Mouse (Mus musculus): Measurements from ENCODE around the gene Rnf41. TPM values are rescaled to one million over a fixed set of nuclear protein-coding genes. Genes with fewer than 3 reads are reported as not detected.

Rnf41 gene
- total and polyA plus RNA-seq, 2 experiments from 2014 or later: 24.0 to 27.1 TPM

GRCm38 (mm10) chr10:128444354-128444753, 32.9 kb downstream of the Rnf41 start:
- TF ChIP-seq EP300 (IDR thresholded peaks at IDR 0.05; ENCODE audit: low read depth) (no peak), CTCF (IDR thresholded peaks at IDR 0.05; ENCODE audit: low read depth) (no peak)
- H3K27me3 ChIP-seq (ENCODE audit: control insufficient read depth, insufficient read depth, low read length): no peaks in the 10 kb centered on the region
- DNase-seq (ENCODE audit: low spot score) (no peak), ATAC-seq (ENCODE audit: insufficient read depth, low read depth) (no peak)
- no peaks in the 10 kb centered on the region for H3K9me3 ChIP-seq (replicated peaks; ENCODE audit: control insufficient read depth, low read length)
- H3K4me2 ChIP-seq (ENCODE audit: low read depth, low read length): no peak overlapping the region
- no peak overlapping the region for H3K27ac ChIP-seq (ENCODE audit: low read depth)
- H3K4me1 ChIP-seq (ENCODE audit: control insufficient read depth, insufficient read depth): no peaks in the 10 kb centered on the region
- H3K9ac ChIP-seq (replicated peaks; ENCODE audit: low read depth, low read length): no peak overlapping the region
- WGBS: 64% methylated on average over 6 of the region's 6 CpGs
- peaks cover 15% of the 10 kb centered on the region for H3K36me3 ChIP-seq (replicated peaks; ENCODE audit: control insufficient read depth, insufficient read depth, low read length)
- no peak overlapping the region for H3K4me3 ChIP-seq (ENCODE audit: low read depth, low read length)

GRCm38 (mm10) chr10:128445407-128445806, 34.0 kb downstream of the Rnf41 start:
- Histone ChIP-seq H3K27me3 (ENCODE audit: control insufficient read depth, insufficient read depth, low read length) (no peaks in the 10 kb centered on the region), H3K36me3 (replicated peaks; ENCODE audit: control insufficient read depth, insufficient read depth, low read length) (peaks cover 7% of the 10 kb centered on the region; the same call in 1 of the 2 replicates), H3K4me1 (ENCODE audit: control insufficient read depth, insufficient read depth) (no peaks in the 10 kb centered on the region), H3K27ac (ENCODE audit: low read depth) (no peak overlapping the region), H3K4me3 (ENCODE audit: low read depth, low read length) (no peak overlapping the region), H3K4me2 (ENCODE audit: low read depth, low read length) (no peak overlapping the region), H3K9ac (replicated peaks; ENCODE audit: low read depth, low read length) (no peak overlapping the region), H3K9me3 (replicated peaks; ENCODE audit: control insufficient read depth, low read length) (no peaks in the 10 kb centered on the region)
- no peak for TF ChIP-seq CTCF (IDR thresholded peaks at IDR 0.05; ENCODE audit: low read depth)
- no peak for TF ChIP-seq EP300 (IDR thresholded peaks at IDR 0.05; ENCODE audit: low read depth)
- ATAC-seq (ENCODE audit: insufficient read depth, low read depth): no peak
- DNase-seq (ENCODE audit: low spot score): no peak
- WGBS: 61% methylated on average over 4 of the region's 4 CpGs

GRCm38 (mm10) chr10:128451014-128451413, 39.6 kb downstream of the Rnf41 start:
- no peak overlapping the region for H3K4me2 ChIP-seq (ENCODE audit: low read depth, low read length)
- H3K27ac ChIP-seq (ENCODE audit: low read depth): no peak overlapping the region
- H3K9me3 ChIP-seq (replicated peaks; ENCODE audit: control insufficient read depth, low read length): no peaks in the 10 kb centered on the region
- ATAC-seq (ENCODE audit: insufficient read depth, low read depth): no peak
- H3K4me1 ChIP-seq (ENCODE audit: control insufficient read depth, insufficient read depth): no peaks in the 10 kb centered on the region
- no peaks in the 10 kb centered on the region for H3K36me3 ChIP-seq (replicated peaks; ENCODE audit: control insufficient read depth, insufficient read depth, low read length)
- no peak overlapping the region for H3K4me3 ChIP-seq (ENCODE audit: low read depth, low read length)
- no peaks in the 10 kb centered on the region for H3K27me3 ChIP-seq (ENCODE audit: control insufficient read depth, insufficient read depth, low read length)
- H3K9ac ChIP-seq (replicated peaks; ENCODE audit: low read depth, low read length): no peak overlapping the region
- 71% methylated on average over 6 of the region's 6 CpGs for WGBS
- DNase-seq (ENCODE audit: low spot score): no peak
- no peak for TF ChIP-seq EP300 (IDR thresholded peaks at IDR 0.05; ENCODE audit: low read depth)
- no peak for TF ChIP-seq CTCF (IDR thresholded peaks at IDR 0.05; ENCODE audit: low read depth)

DNA sequence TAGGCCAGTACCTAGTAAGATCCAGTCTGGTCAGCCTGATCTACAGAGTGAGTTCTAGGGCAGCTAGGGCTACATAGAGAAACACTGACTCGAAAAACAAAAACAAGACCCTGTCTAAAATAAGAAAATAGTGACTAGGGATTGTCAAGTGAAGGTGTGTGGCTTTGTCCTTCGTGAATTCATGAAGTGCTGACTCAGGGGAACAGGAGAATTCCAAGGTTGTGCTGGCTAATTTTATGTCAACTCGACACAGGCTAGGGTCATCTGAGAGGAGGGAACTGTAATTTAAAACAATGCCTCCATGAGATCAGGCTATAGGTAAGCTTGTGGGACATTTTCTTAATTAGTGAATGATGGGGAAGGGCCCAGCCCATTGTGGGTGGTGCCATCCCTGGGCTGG, 43.0 kb downstream of the Rnf41 start:
- Histone ChIP-seq H3K4me3 (ENCODE audit: low read depth, low read length) (no peak overlapping the region), H3K4me2 (ENCODE audit: low read depth, low read length) (no peak overlapping the region), H3K9ac (replicated peaks; ENCODE audit: low read depth, low read length) (no peak overlapping the region), H3K36me3 (replicated peaks; ENCODE audit: control insufficient read depth, insufficient read depth, low read length) (no peaks in the 10 kb centered on the region), H3K4me1 (ENCODE audit: control insufficient read depth, insufficient read depth) (no peaks in the 10 kb centered on the region), H3K9me3 (replicated peaks; ENCODE audit: control insufficient read depth, low read length) (no peaks in the 10 kb centered on the region), H3K27ac (ENCODE audit: low read depth) (no peak overlapping the region), H3K27me3 (ENCODE audit: control insufficient read depth, insufficient read depth, low read length) (no peaks in the 10 kb centered on the region)
- TF ChIP-seq EP300 (IDR thresholded peaks at IDR 0.05; ENCODE audit: low read depth) (no peak), CTCF (IDR thresholded peaks at IDR 0.05; ENCODE audit: low read depth) (no peak)
- DNase-seq (ENCODE audit: low spot score) (no peak), ATAC-seq (ENCODE audit: insufficient read depth, low read depth) (no peak)
- WGBS: 70% methylated on average over 3 of the region's 3 CpGs

DNA sequence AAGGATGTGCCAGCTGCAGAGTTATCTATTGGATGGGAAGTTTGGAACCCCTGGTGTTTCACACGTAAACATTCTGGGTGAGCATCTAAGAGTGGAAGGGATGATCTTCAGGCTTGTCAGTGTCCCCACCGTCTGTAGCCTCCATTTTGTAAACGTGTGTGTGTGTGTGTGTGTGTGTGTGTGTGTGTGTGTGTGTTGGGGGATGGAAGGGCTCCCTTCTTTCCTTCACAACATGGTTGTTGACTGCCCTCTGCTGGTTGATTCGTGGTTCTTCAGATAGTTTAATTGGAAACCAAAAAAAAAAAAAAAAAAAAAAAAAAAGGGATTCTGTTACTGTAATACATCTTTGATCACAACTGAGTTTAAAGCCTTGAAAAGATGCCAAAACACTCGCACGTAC, 43.8 kb downstream of the Rnf41 start:
- TF ChIP-seq EP300 (IDR thresholded peaks at IDR 0.05; ENCODE audit: low read depth) (no peak), CTCF (IDR thresholded peaks at IDR 0.05; ENCODE audit: low read depth) (peak; percentile 70)
- 2% methylated on average over 6 of the region's 6 CpGs for WGBS
- Histone ChIP-seq H3K9ac (replicated peaks; ENCODE audit: low read depth, low read length) (no peak overlapping the region), H3K4me1 (ENCODE audit: control insufficient read depth, insufficient read depth) (peaks cover 2% of the 10 kb centered on the region; the same call in 1 of the 2 replicates), H3K9me3 (replicated peaks; ENCODE audit: control insufficient read depth, low read length) (no peaks in the 10 kb centered on the region), H3K36me3 (replicated peaks; ENCODE audit: control insufficient read depth, insufficient read depth, low read length) (no peaks in the 10 kb centered on the region), H3K27ac (ENCODE audit: low read depth) (no peak overlapping the region), H3K4me2 (ENCODE audit: low read depth, low read length) (peak overlapping the region; percentile 10; the same call in 1 of the 2 replicates), H3K27me3 (ENCODE audit: control insufficient read depth, insufficient read depth, low read length) (no peaks in the 10 kb centered on the region), H3K4me3 (ENCODE audit: low read depth, low read length) (no peak overlapping the region)
- DNase-seq (ENCODE audit: low spot score) (peak; percentile 84), ATAC-seq (ENCODE audit: insufficient read depth, low read depth) (no peak)

DNA sequence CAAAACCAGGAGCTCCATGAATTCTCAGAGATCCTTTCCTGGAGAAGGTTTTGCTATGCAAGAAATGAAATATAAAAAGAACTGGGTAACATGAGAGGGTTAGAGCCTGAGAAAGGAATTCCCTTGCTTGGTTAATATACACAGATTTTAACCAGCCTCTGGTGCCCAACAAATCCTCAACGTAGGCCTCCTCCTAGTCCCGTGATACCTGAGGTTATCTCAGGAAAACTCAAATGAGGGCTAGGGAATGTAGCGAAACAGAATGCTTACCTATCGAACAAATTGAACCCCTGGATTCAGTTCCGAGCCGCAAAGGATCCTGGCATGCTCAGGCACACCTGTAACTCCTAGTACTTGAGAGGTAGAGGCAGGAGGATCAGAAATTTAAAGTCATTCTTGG, 46.2 kb downstream of the Rnf41 start:
- H3K27me3 ChIP-seq (ENCODE audit: control insufficient read depth, insufficient read depth, low read length): no peaks in the 10 kb centered on the region
- no peak for TF ChIP-seq EP300 (IDR thresholded peaks at IDR 0.05; ENCODE audit: low read depth)
- TF ChIP-seq CTCF (IDR thresholded peaks at IDR 0.05; ENCODE audit: low read depth): no peak
- DNase-seq (ENCODE audit: low spot score) (no peak), ATAC-seq (ENCODE audit: insufficient read depth, low read depth) (no peak)
- H3K4me1 ChIP-seq (ENCODE audit: control insufficient read depth, insufficient read depth): peaks cover 8% of the 10 kb centered on the region; the same call in 1 of the 2 replicates
- H3K36me3 ChIP-seq (replicated peaks; ENCODE audit: control insufficient read depth, insufficient read depth, low read length): peaks cover 14% of the 10 kb centered on the region
- no peak overlapping the region for H3K9ac ChIP-seq (replicated peaks; ENCODE audit: low read depth, low read length)
- H3K4me3 ChIP-seq (ENCODE audit: low read depth, low read length): no peak overlapping the region
- WGBS: 90% methylated on average over 6 of the region's 6 CpGs
- no peaks in the 10 kb centered on the region for H3K9me3 ChIP-seq (replicated peaks; ENCODE audit: control insufficient read depth, low read length)
- no peak overlapping the region for H3K4me2 ChIP-seq (ENCODE audit: low read depth, low read length)
- H3K27ac ChIP-seq (ENCODE audit: low read depth): no peak overlapping the region

Measured in heart, postnatal 0 days (tissue).